Mouse (Mus musculus) C2C12 (cell line): ENCODE measurements at regions not wholly inside any gene's neighbourhood (a gene's known extent, or its start where the extent isn't known, plus 50 kb on each side); places are given as distances from the start of the nearest gene placed in this dataset.

Experiments used
- H3K27me3 ChIP-seq: one replicate; pipeline ENCODE4 v1.6.1; 2011; ENCODE audit not compliant: control insufficient read depth, insufficient read depth, insufficient read length
- H3K36me3 ChIP-seq: one replicate; pipeline ENCODE4 v1.6.1; 2011; ENCODE audit not compliant: control insufficient read depth, insufficient read depth
- H3K4me3 ChIP-seq: one replicate; pipeline ENCODE4 v1.5.1; 2011; ENCODE audit warnings: mild to moderate bottlenecking, control low read depth; ENCODE audit not compliant: poor library complexity, insufficient read depth, severe bottlenecking
- H3K79me2 ChIP-seq: one replicate; pipeline ENCODE4 v1.6.1; 2011; ENCODE audit not compliant: control insufficient read depth, insufficient read depth
- H3K79me3 ChIP-seq: one replicate; pipeline ENCODE4 v1.6.1; 2011; ENCODE audit warnings: low read depth, control low read depth
- H3ac ChIP-seq: one replicate; pipeline ENCODE3; 2011; ENCODE audit warnings: low read depth; ENCODE audit not compliant: control insufficient read depth, insufficient read length
- CEBPB ChIP-seq: IDR thresholded peaks from one replicate; pipeline ENCODE4 v1.6.1; 2011; ENCODE audit warnings: low read depth, mild to moderate bottlenecking, control low read depth, moderate library complexity
- CTCF ChIP-seq: IDR thresholded peaks from one replicate; pipeline ENCODE4 v1.5.1; 2011; ENCODE audit not compliant: control insufficient read depth, insufficient read depth, insufficient read length
- FOSL1 ChIP-seq: IDR thresholded peaks from one replicate; pipeline ENCODE4 v1.8.0; 2011; ENCODE audit warnings: mild to moderate bottlenecking, low read length; ENCODE audit not compliant: poor library complexity, insufficient read depth, severe bottlenecking
- MAX ChIP-seq: IDR thresholded peaks from one replicate; pipeline ENCODE4 v1.6.1; 2011; ENCODE audit warnings: mild to moderate bottlenecking, control low read depth
- MYOD1 ChIP-seq: IDR thresholded peaks from one replicate; pipeline ENCODE4 v1.6.1; 2011; ENCODE audit warnings: low read depth; ENCODE audit not compliant: control insufficient read depth, insufficient read length
- MYOG ChIP-seq: IDR thresholded peaks from one replicate; pipeline ENCODE4 v1.6.1; 2011; ENCODE audit not compliant: control insufficient read depth, insufficient read length; ENCODE audit errors: extremely low read depth
- USF1 ChIP-seq: IDR thresholded peaks from one replicate; pipeline ENCODE4 v1.6.1; 2011; ENCODE audit warnings: low read depth, mild to moderate bottlenecking, control low read depth, moderate library complexity

DNA sequence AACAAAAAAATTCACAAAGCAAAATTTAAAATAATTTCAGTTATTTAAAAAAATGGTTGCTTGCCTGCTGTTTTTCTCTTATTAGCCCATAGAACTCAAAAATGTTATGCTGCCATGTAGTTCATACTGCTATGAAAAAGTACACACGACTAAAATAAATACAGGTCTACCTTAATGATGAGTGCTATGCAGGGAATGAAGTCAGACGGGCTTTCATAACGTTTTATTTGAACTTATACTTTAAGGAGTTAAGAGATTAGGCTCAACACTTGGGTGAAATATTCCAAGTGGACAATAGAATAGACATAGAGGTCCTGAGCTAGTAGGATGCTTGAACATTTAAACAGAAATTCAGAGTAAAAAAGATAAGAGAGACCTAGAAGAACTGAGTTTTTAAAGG lies 489.7 kb downstream of the Klf5 start:
- no peaks in the 10 kb centered on the region for H3K27me3 ChIP-seq
- H3K36me3 ChIP-seq, result no peaks in the 10 kb centered on the region
- no peaks in the 10 kb centered on the region for H3K79me3 ChIP-seq
- TF ChIP-seq CEBPB (no peak), MAX (no peak), CTCF (no peak), USF1 (no peak), MYOG (no peak), FOSL1 (no peak), MYOD1 (no peak)
- H3K4me3 ChIP-seq, result no peak overlapping the region
- H3K79me2 ChIP-seq, result no peaks in the 10 kb centered on the region
- H3ac ChIP-seq, result no peak overlapping the region

DNA sequence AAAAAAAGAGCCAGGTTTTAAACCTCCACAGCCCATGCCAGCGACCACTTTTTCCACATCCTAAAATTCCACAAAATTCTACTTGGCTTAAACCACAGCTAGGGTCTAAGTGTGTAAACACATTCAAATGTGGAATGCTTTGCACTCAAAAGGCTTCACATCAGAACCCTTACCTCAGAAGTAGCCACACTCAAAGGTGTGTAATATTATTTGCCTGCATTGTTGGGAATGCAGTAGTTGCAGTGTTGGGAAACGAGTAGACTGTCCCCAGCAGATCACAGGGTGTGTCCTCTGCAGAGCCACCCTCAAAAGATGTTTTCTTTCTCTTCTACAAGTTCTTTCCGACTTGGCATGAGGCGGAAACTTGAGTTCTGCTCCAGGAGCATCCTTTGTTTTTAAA lies 488.2 kb downstream of the Klf12 start:
- TF ChIP-seq MYOG (no peak), USF1 (no peak), MAX (no peak), CEBPB (no peak), FOSL1 (no peak), MYOD1 (no peak), CTCF (no peak)
- no peaks in the 10 kb centered on the region for H3K79me2 ChIP-seq
- H3ac ChIP-seq, result no peak overlapping the region
- H3K36me3 ChIP-seq, result no peaks in the 10 kb centered on the region
- no peak overlapping the region for H3K4me3 ChIP-seq
- H3K79me3 ChIP-seq, result no peaks in the 10 kb centered on the region
- no peaks in the 10 kb centered on the region for H3K27me3 ChIP-seq

DNA sequence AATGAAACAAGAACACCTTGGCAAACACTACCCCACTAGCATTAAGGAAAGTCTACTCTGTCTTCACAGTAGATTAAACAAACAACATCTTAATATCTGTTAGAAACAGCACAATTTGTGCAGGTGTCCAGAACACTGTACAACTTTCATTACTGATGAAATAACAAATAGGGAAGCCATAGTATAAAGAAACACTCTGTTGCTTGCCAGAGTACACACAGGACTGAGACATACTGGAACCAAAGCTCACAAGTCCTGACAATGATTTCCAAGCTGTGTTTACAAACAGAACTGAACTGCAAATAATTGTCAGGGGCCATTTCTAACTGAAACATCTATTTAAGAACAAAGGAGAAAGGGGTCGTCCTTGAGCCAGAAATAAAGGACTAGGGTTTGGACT lies 478.4 kb downstream of the Klf12 start:
- H3K79me3 ChIP-seq, result no peaks in the 10 kb centered on the region
- no peak overlapping the region for H3K4me3 ChIP-seq
- no peaks in the 10 kb centered on the region for H3K79me2 ChIP-seq
- H3K27me3 ChIP-seq, result no peaks in the 10 kb centered on the region
- TF ChIP-seq CEBPB, result no peak
- no peak for TF ChIP-seq FOSL1
- no peak for TF ChIP-seq USF1
- TF ChIP-seq CTCF, result no peak
- TF ChIP-seq MYOD1, result no peak
- no peak for TF ChIP-seq MYOG
- TF ChIP-seq MAX, result no peak
- H3K36me3 ChIP-seq, result no peaks in the 10 kb centered on the region
- no peak overlapping the region for H3ac ChIP-seq

DNA sequence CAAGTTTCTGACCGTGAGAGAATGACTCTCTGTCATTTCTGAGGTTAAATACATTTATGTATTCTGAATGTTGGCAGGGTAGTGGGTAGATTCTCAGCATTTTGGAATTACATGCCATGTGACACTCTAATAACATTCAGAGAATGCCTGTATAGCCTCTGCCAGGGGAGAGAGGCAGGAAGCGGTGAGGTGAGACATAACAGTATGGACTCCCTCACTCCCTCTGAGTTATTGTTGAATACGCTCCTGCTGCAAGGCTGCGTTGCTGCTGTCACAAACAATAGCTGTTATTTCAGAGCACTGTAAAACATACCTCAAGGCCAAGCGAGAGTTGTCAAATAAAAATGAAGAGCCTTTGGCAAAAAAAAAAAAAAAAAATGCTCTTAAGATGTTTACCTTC lies 477.9 kb downstream of the Klf12 start:
- Histone ChIP-seq H3K79me2 (no peaks in the 10 kb centered on the region), H3K79me3 (no peaks in the 10 kb centered on the region), H3K36me3 (no peaks in the 10 kb centered on the region), H3ac (no peak overlapping the region), H3K27me3 (no peaks in the 10 kb centered on the region), H3K4me3 (no peak overlapping the region)
- TF ChIP-seq MYOD1, result no peak
- TF ChIP-seq USF1, result no peak
- no peak for TF ChIP-seq FOSL1
- no peak for TF ChIP-seq CTCF
- TF ChIP-seq MAX, result no peak
- TF ChIP-seq MYOG, result no peak
- no peak for TF ChIP-seq CEBPB

DNA sequence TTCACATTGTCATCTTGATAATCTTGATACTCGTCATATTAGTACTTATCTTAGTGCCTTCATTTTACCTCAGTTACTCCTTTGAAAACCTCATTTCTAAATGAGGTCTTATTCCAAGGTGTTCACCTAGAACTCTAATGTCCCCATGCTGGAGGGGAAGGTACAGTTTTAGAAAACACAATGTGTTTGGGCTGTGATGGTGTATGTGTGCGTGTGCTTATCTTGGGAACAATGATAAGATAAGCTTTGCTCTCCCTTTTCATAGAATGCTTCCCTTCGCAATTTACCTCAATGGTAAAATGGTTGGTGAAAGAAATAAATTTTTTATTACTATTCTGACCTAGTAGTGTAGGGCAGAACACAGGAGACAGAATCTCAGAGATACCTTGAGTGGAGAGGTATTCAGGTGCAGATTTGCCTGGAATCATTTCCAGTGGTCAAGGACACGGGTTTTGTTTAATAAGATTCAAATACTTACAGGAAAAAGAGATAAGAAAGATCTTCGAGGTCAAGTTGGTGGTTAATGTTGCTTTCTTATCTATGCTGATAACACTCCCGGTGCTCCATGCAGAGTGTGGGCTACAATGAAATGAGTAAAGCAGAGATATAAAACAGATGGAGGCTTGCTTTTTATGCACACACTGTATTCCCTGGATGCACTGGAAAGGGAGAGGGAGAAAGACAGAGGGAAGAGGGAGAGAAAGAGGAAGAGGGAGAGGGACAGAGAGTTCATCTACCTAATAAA lies 471.6 kb downstream of the Klf12 start:
- TF ChIP-seq MYOD1, result no peak
- TF ChIP-seq USF1, result no peak
- TF ChIP-seq MAX, result no peak
- TF ChIP-seq CTCF, result no peak
- no peak for TF ChIP-seq FOSL1
- TF ChIP-seq MYOG, result no peak
- TF ChIP-seq CEBPB, result no peak
- Histone ChIP-seq H3K79me2 (no peaks in the 10 kb centered on the region), H3K27me3 (no peaks in the 10 kb centered on the region), H3ac (no peak overlapping the region), H3K36me3 (no peaks in the 10 kb centered on the region), H3K79me3 (no peaks in the 10 kb centered on the region), H3K4me3 (no peak overlapping the region)
